Mouse (Mus musculus) liver, adult (tissue): ENCODE measurements at regions not wholly inside any gene's neighbourhood (a gene's known extent, or its start where the extent isn't known, plus 50 kb on each side); places are given as distances from the start of the nearest gene placed in this dataset.
A peak's percentile ranks its signal among the peaks of the same experiment; 100 is the strongest.

Source experiments
- GATA4 ChIP-seq: IDR thresholded peaks from 2 replicates; pipeline ENCODE4 v1.6.1; 2014; ENCODE audit warnings: mild to moderate bottlenecking, low read length; ENCODE audit not compliant: insufficient replicate concordance

DNA sequence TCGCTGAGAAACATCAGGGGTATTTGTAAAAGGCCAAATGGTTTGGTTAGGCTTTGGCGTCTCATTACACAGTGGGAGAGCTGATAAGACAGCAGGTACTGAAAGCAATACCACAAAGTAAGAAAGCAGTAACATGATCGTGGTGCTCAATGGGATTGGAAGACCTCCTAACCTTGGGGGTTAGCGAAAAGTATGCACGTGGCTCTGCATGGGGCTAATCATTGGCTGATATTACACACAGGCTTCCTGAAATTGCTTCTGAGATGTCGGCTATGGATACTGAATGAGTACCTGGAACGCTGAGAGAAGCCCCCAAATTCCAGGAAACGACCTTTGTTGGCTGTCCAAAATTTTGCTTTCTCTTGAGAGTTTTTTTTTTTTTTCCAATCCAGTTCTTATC lies 207.6 kb downstream of the Trim52 start:
- no peak for TF ChIP-seq GATA4

DNA sequence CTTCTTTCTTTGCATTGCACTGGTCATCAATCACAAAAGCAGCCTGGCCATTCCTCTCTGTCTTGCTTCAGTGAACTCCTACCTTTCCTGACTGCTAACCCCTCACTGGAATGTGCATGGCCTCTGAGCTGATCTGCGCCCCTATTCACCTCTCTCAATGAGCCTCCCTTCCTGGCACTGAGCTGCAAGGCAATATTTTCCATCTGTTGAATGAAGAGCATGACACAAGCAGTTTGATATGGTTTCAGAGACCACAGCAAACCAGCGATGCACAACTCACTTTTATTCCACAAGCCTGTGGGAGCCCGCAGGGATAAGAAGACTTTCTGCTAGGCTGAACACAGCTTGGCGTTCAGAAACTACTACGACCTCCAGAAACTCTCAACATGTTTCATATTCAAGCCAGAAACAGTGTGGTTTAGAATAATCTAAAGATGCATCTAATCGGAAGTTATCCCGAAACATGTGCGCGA lies 208.1 kb downstream of the Trim52 start:
- TF ChIP-seq GATA4, result no peak

GRCm38 (mm10) chr14:106318767-106319166 lies 212.8 kb downstream of the Trim52 start:
- TF ChIP-seq GATA4, result no peak

GRCm38 (mm10) chr14:106327653-106328283 lies 221.8 kb downstream of the Trim52 start:
- TF ChIP-seq GATA4, result no peak

- TF ChIP-seq GATA4, result no peak
Measured at GRCm38 (mm10) chr14:106364767-106365623, 259.0 kb downstream of the Trim52 start.

- TF ChIP-seq GATA4, result no peak
Measured at GRCm38 (mm10) chr14:106365624-106366118, 259.7 kb downstream of the Trim52 start.

DNA sequence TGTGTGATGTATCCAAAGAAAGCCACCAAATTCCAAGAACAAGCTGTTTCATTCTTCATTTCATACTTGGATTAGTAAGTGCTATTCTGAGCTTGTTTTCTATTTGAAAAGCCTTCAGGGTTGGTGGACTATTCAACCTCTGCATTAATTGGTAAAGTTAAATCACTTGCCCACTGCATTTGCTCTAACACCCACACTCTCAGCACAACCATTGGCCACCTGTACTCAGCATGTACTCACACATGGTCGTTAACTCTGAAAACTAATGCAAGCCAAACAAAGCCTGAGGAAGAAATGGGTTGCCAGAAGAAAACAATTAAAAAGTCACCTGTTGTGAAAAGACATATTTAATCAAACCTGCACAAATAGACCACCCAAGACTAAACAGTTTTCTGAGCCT lies 267.5 kb downstream of the Trim52 start:
- no peak for TF ChIP-seq GATA4

- TF ChIP-seq GATA4, result no peak
Measured at GRCm38 (mm10) chr14:106379645-106380044, 273.6 kb downstream of the Trim52 start.

GRCm38 (mm10) chr14:106387671-106388070 lies 281.7 kb downstream of the Trim52 start:
- TF ChIP-seq GATA4, result no peak

DNA sequence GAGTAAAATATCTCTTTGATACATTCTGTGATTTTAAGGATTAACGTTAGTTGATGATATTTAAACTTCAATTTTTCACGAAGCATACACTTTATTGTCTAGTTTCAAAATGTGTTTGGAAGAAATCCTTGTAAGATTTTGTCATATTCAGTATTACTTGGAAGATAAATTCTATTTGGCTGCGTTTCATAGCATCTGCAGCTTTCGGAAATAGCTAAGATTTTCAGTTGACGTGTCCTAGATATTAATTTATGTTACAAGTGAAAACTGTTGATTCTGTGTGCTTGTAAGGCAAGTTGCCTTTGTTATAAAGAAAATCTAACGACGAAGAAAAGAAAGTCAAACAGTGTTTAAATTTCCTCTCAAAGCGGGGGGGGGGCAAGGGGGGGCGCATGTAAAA lies 284.5 kb downstream of the Trim52 start:
- no peak for TF ChIP-seq GATA4

DNA sequence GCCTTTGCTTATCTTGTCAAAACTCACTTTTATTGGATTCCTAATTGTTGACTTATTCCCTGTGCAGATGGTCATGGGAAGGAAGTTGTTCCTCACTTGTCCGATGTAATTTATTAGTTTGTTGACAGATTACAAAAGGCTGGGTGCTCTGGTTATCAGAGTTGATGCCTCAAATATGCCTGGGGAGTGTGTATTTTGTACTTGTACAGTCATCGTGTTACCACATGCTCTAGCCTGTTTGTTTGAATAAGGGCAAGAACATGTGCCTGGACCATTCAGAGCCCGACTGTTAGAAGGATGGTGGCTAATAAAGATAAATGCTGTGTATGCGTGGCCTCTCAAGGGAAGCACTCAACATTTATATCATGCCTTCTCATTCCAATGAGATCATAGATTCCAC lies 288.0 kb downstream of the Trim52 start:
- no peak for TF ChIP-seq GATA4

DNA sequence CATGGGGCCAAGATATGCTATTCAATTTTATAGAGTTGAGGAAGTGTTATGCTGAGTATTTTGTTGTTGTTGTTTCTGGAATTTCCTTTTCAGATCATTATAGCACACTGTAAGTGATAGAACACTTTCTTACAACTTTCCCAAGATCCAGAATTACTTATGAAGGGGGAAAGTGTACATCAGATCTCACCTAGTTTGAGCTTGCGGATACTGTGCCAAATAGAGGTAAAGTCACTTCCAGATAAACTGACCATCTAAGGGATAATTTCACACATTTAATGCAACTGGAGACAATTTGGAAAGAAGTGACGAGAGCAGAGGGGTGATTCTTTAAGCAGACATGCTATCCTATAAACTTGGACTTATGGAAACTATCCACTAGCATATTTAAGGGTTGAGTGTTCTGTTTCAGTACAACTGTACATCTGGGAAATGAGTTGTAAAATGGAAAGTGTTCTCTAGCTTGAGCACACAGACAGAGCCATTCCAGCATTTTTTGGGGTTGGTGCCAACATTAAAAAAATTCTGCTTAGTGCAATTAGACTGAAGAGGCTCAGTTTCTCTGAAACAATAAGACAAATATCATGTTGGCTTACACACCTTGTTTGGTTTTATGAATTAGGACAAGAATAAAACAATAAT lies 307.0 kb downstream of the Trim52 start:
- TF ChIP-seq GATA4, result no peak

- peak; percentile 85 for TF ChIP-seq GATA4
Measured at GRCm38 (mm10) chr14:106424714-106425113, 318.7 kb downstream of the Trim52 start.

DNA sequence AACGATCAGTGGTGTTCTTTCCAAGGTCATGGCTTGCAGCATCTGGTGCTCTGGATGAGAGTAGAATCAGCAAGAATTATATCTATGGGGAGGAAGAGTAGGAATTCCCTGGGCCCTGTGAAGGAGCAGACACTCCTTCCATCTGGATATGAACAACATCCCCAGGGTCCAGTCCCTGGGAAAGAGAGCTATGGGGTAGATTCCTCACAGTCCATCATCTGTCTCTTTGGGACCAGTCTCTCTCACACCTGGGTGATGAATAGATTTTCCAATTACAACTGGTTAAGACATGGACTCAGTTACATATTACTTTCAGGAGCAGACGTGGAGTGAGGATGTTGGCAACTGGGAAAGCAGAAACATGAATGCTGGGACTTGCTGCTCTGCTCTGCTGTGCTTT lies 322.6 kb downstream of the Trim52 start:
- no peak for TF ChIP-seq GATA4

GRCm38 (mm10) chr14:106439282-106439681 lies 333.3 kb downstream of the Trim52 start:
- no peak for TF ChIP-seq GATA4

GRCm38 (mm10) chr14:106489074-106489473 lies 383.1 kb downstream of the Trim52 start:
- no peak for TF ChIP-seq GATA4
